Mouse (Mus musculus): ENCODE measurements around the gene Rhbdf1. TPM values are rescaled to one million over a fixed set of nuclear protein-coding genes. Genes with fewer than 3 reads are reported as not detected.
A peak's percentile ranks its signal among the peaks of the same experiment; 100 is the strongest.

Gene Rhbdf1
- polyA plus RNA-seq, 1 experiment from 2014 or later: 39.5 TPM

DNA sequence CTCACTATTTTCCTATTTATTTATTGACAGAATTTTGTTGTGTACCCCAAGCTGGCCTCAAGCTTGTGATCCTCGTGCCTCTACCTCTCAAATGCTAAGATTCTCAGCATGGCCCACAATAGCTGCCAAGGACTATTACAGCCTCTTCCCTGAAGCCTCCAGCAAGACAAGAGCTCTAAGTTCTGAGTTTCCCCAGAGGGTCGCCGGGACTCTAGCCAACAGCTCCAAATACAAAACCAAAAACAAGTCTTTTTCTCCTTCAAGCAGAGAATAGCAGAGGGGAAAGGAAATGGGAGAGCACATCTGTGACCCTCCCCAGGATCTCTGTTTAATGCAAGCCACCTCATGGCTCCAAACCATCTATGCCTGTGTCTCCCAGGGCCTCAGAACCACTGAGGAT, 22.0 kb upstream of the Rhbdf1 start:
- Histone ChIP-seq H3K4me3 (ENCODE audit: low read length) (no peak overlapping the region), H3K36me3 (ENCODE audit: control insufficient read depth, insufficient read depth, low read length) (peaks cover 52% of the 10 kb centered on the region), H3K9me3 (ENCODE audit: control insufficient read depth, low read length) (no peaks in the 10 kb centered on the region), H3K27ac (ENCODE audit: low read depth, low read length) (peak overlapping the region; percentile 72), H3K4me1 (ENCODE audit: control insufficient read depth, insufficient read depth, low read length) (peaks cover 14% of the 10 kb centered on the region), H3K27me3 (ENCODE audit: control insufficient read depth, insufficient read depth, low read length) (no peaks in the 10 kb centered on the region), H3K9ac (ENCODE audit: low read depth, low read length) (no peak overlapping the region), H3K4me2 (replicated peaks; ENCODE audit: low read depth, low read length) (no peak overlapping the region)
- WGBS: 63% methylated on average over 3 of the region's 3 CpGs
- peak; percentile 32; the same call in 1 of the 2 replicates for ATAC-seq (ENCODE audit: low FRiP score, low TSS enrichment)

DNA sequence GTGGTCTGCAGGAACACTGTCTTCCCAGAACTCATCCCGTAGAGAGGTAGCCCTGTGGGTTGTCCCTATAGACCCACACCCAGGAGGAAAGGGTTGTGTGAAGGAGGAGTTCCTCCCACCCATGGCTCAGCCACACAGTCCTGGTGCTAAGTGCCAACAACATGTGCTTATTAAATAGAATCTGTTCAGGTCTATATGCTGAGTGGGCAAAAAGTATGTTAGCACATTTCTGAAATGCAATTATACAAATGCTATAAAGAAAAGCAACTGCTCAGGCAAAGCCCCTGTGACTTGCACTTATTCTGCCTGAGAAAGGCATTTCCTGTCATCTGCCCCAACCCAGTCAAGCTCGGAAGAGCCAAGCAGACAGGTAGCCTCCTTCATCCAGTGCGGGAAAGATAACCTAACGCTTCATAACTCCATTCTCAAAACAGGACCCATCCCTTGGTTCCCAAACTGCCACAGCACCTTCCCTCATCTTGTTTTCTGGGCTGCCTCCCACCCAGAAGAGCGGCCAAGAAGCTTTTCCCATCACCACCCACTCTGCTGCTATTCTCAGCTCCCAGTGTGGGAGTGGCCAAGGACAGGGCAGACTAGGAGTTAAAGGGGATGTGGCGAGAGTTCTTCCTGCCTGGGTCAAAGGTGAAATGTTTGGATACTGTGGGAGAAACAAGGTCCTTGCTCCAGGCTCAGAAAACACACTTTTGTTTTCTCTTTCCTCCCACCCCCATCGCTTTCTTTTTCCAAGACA, 21.3 kb upstream of the Rhbdf1 start:
- no peak overlapping the region for H3K9ac ChIP-seq (ENCODE audit: low read depth, low read length)
- H3K4me1 ChIP-seq (ENCODE audit: control insufficient read depth, insufficient read depth, low read length): peaks cover 14% of the 10 kb centered on the region
- H3K27me3 ChIP-seq (ENCODE audit: control insufficient read depth, insufficient read depth, low read length): no peaks in the 10 kb centered on the region
- peaks cover 56% of the 10 kb centered on the region for H3K36me3 ChIP-seq (ENCODE audit: control insufficient read depth, insufficient read depth, low read length)
- no peak overlapping the region for H3K4me2 ChIP-seq (replicated peaks; ENCODE audit: low read depth, low read length)
- H3K27ac ChIP-seq (ENCODE audit: low read depth, low read length): peak overlapping the region; percentile 72; the same call in 1 of the 2 replicates
- H3K4me3 ChIP-seq (ENCODE audit: low read length): no peak overlapping the region
- 35% methylated on average over 7 of the region's 7 CpGs for WGBS
- peak; percentile 79 for ATAC-seq (ENCODE audit: low FRiP score, low TSS enrichment)
- no peaks in the 10 kb centered on the region for H3K9me3 ChIP-seq (ENCODE audit: control insufficient read depth, low read length)

DNA sequence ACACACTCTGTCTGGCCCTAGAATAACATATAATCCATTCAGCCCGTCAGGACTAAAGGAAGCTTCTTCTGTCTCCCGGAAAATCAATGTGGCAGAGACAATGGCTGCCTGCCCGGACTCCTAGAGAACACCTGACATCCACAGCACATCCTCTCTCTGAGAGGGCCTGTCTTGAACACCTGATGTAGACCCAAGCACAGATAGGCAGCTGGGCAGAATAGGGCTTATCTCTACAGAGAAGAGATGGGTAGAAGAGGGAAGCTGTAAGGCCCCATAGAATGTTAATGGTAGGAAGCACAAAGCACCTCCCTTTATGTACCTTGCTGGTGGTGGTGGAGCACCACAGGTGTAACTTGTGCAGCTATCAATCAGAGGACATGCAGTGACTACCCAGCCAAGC, 20.1 kb upstream of the Rhbdf1 start:
- H3K9me3 ChIP-seq (ENCODE audit: control insufficient read depth, low read length): no peaks in the 10 kb centered on the region
- no peak overlapping the region for H3K4me2 ChIP-seq (replicated peaks; ENCODE audit: low read depth, low read length)
- no peaks in the 10 kb centered on the region for H3K27me3 ChIP-seq (ENCODE audit: control insufficient read depth, insufficient read depth, low read length)
- H3K4me1 ChIP-seq (ENCODE audit: control insufficient read depth, insufficient read depth, low read length): peaks cover 14% of the 10 kb centered on the region
- 79% methylated on average over 3 of the region's 3 CpGs for WGBS
- peaks cover 48% of the 10 kb centered on the region for H3K36me3 ChIP-seq (ENCODE audit: control insufficient read depth, insufficient read depth, low read length)
- H3K4me3 ChIP-seq (ENCODE audit: low read length): no peak overlapping the region
- no peak overlapping the region for H3K9ac ChIP-seq (ENCODE audit: low read depth, low read length)
- ATAC-seq (ENCODE audit: low FRiP score, low TSS enrichment): no peak
- no peak overlapping the region for H3K27ac ChIP-seq (ENCODE audit: low read depth, low read length)

DNA sequence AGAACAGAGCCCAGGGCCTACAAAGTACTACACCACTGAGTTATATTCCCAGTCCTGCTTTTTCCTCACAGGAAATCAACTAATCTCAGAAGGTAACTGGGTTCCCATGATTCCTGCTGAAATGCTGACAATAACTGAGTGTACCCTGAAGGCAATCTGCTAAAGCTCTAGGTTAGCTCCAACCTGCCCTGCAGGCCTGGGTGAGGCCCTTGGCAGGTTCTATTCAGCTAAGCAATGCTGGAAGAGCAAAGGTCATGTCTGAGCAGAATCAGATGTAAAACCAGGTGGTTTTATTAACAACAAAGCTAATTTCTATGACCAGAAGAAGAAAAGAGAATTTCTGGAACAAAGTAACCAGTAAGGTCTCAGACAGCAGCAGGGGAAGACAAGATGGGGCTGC, 19.3 kb upstream of the Rhbdf1 start:
- Histone ChIP-seq H3K36me3 (ENCODE audit: control insufficient read depth, insufficient read depth, low read length) (peaks cover 40% of the 10 kb centered on the region; the same call in 1 of the 2 replicates), H3K4me2 (replicated peaks; ENCODE audit: low read depth, low read length) (no peak overlapping the region), H3K9me3 (ENCODE audit: control insufficient read depth, low read length) (no peaks in the 10 kb centered on the region), H3K27me3 (ENCODE audit: control insufficient read depth, insufficient read depth, low read length) (no peaks in the 10 kb centered on the region), H3K9ac (ENCODE audit: low read depth, low read length) (no peak overlapping the region), H3K27ac (ENCODE audit: low read depth, low read length) (no peak overlapping the region), H3K4me1 (ENCODE audit: control insufficient read depth, insufficient read depth, low read length) (peaks cover 14% of the 10 kb centered on the region), H3K4me3 (ENCODE audit: low read length) (no peak overlapping the region)
- no peak for ATAC-seq (ENCODE audit: low FRiP score, low TSS enrichment)

DNA sequence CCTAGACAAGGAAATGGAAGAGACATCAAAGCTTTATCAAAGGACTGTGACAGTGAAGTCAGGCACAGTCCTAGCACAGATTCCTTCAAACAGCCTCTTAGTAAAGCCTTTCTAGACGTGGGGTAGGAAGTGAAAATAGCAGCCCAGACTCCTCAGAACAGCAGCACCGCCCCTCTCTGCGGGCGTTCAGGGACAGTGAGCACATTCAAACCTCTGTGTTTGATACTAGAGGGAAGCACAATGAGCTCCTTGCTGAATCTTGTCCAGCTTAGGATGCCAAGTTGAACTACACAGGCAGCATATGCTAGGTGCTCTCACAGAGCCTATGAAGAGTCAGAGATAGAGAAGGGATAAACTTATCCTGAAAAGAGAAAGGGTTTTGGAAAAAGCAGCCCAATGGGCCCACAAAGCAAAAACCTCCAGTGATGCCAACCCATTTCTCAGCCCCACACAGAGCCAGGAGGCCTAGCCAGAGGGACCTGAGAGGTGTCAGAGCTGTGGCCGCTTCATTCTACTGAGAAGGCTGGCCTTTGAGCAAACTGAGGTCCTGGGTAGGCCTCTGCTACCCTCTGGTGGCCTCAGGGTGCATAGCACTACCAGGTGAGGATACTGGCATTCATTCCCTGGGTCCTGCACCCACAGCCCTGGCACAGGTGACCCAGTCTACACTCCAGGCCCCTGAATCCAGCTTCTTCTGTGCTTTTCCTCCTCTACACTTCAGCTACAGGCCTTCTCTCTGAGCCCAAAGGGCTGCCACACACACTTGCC, 16.2 kb upstream of the Rhbdf1 start:
- Histone ChIP-seq H3K9ac (ENCODE audit: low read depth, low read length) (no peak overlapping the region), H3K9me3 (ENCODE audit: control insufficient read depth, low read length) (no peaks in the 10 kb centered on the region), H3K4me2 (replicated peaks; ENCODE audit: low read depth, low read length) (no peak overlapping the region), H3K27me3 (ENCODE audit: control insufficient read depth, insufficient read depth, low read length) (no peaks in the 10 kb centered on the region), H3K27ac (ENCODE audit: low read depth, low read length) (no peak overlapping the region), H3K4me3 (ENCODE audit: low read length) (no peak overlapping the region), H3K4me1 (ENCODE audit: control insufficient read depth, insufficient read depth, low read length) (peaks cover 3% of the 10 kb centered on the region), H3K36me3 (ENCODE audit: control insufficient read depth, insufficient read depth, low read length) (peaks cover 49% of the 10 kb centered on the region)
- peak; percentile 50; the same call in 1 of the 2 replicates for ATAC-seq (ENCODE audit: low FRiP score, low TSS enrichment)
- 66% methylated on average over 5 of the region's 5 CpGs for WGBS

DNA sequence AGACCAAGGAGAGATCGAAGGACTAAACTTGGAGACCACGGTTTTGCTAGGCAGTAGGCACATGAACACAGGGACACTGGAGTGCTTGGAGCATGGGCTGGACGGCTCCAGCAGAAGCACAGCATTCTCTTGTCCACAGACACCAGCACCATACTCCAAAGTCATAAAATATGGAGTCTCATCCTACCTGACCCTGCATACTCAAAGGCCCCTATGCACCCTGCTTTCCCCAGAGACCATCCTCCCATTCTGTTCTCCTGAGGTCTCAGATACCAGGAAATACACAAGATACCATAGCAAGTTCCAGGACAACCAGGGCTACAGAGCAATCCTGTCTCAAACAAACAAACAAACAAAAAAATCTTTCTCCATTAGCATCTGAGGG, 15.3 kb upstream of the Rhbdf1 start:
- WGBS: 91% methylated on average over 3 of the region's 3 CpGs
- no peak overlapping the region for H3K4me3 ChIP-seq (ENCODE audit: low read length)

DNA sequence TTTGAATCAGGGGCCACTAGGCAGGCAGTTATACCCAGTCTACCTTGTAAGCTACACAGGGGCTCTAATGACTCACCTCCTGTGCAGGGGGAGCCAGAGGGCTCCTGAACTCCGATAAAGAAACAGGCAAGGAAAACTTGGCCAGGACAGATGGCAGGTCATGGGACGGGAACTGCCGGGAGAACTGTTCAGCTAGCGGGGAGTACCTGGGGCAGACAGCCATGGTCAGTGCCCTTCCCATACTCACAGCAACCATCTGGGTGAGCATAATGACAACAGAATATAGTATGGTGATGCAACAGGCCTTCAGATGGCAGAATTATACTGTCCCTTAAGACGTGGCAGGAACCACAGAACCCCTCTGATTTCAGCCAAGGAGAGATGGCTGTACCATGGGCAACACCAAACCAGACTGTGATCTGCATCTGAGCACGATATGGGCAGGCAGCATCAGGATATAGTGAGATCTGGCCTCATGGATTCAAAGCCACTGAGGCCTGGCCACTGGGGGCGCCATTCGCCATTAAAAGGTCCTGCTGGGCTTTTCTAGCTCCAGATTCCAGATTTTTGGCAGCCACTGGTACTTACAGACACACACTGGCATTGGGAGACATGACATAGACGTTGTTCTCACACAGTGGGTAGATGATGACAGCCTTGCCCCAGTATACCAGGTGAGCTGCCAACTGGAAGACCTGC, 14.8 kb upstream of the Rhbdf1 start:
- H3K36me3 ChIP-seq (ENCODE audit: control insufficient read depth, insufficient read depth, low read length): peaks cover 57% of the 10 kb centered on the region

More for the DNA sequence above, 15.3 kb upstream of the Rhbdf1 start:
- Histone ChIP-seq H3K9ac (ENCODE audit: low read depth, low read length) (no peak overlapping the region), H3K27me3 (ENCODE audit: control insufficient read depth, insufficient read depth, low read length) (no peaks in the 10 kb centered on the region), H3K27ac (ENCODE audit: low read depth, low read length) (no peak overlapping the region), H3K4me1 (ENCODE audit: control insufficient read depth, insufficient read depth, low read length) (no peaks in the 10 kb centered on the region), H3K36me3 (ENCODE audit: control insufficient read depth, insufficient read depth, low read length) (peaks cover 53% of the 10 kb centered on the region), H3K9me3 (ENCODE audit: control insufficient read depth, low read length) (no peaks in the 10 kb centered on the region), H3K4me2 (replicated peaks; ENCODE audit: low read depth, low read length) (no peak overlapping the region)
- no peak for ATAC-seq (ENCODE audit: low FRiP score, low TSS enrichment)

DNA sequence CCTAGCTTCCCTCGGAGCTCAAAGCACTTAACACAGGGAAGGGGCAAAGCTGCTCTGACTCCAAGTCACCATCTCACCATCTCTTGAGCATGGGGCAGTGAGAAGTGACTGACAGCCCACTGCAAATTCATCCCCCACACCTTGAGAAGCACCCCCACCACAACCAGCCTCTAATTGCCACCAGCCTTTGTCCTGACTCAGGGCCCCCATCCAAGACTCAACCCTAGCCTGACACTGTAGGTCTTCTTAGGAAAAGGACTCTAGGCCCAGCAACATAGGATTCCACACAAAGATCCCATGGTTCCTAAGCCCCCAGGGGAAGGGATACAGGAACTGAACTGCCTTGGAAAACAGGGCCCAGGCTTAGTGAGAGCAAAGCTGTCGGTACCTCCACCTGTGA, 14.0 kb upstream of the Rhbdf1 start:
- ATAC-seq (ENCODE audit: low FRiP score, low TSS enrichment): no peak
- Histone ChIP-seq H3K27me3 (ENCODE audit: control insufficient read depth, insufficient read depth, low read length) (no peaks in the 10 kb centered on the region), H3K4me2 (replicated peaks; ENCODE audit: low read depth, low read length) (no peak overlapping the region), H3K4me1 (ENCODE audit: control insufficient read depth, insufficient read depth, low read length) (no peaks in the 10 kb centered on the region), H3K9ac (ENCODE audit: low read depth, low read length) (no peak overlapping the region), H3K4me3 (ENCODE audit: low read length) (no peak overlapping the region), H3K27ac (ENCODE audit: low read depth, low read length) (no peak overlapping the region), H3K9me3 (ENCODE audit: control insufficient read depth, low read length) (no peaks in the 10 kb centered on the region), H3K36me3 (ENCODE audit: control insufficient read depth, insufficient read depth, low read length) (peaks cover 59% of the 10 kb centered on the region)
- WGBS: 82% methylated on average over 2 of the region's 2 CpGs

More for the DNA sequence above, 14.8 kb upstream of the Rhbdf1 start:
- no peak for ATAC-seq (ENCODE audit: low FRiP score, low TSS enrichment)
- 65% methylated on average over 9 of the region's 9 CpGs for WGBS
- no peaks in the 10 kb centered on the region for H3K9me3 ChIP-seq (ENCODE audit: control insufficient read depth, low read length)
- H3K27ac ChIP-seq (ENCODE audit: low read depth, low read length): no peak overlapping the region
- H3K9ac ChIP-seq (ENCODE audit: low read depth, low read length): no peak overlapping the region
- no peaks in the 10 kb centered on the region for H3K4me1 ChIP-seq (ENCODE audit: control insufficient read depth, insufficient read depth, low read length)
- no peak overlapping the region for H3K4me2 ChIP-seq (replicated peaks; ENCODE audit: low read depth, low read length)
- H3K27me3 ChIP-seq (ENCODE audit: control insufficient read depth, insufficient read depth, low read length): no peaks in the 10 kb centered on the region
- no peak overlapping the region for H3K4me3 ChIP-seq (ENCODE audit: low read length)

All from kidney, embryonic 14.5 days (tissue).